In genomic region chr4:139693315-139693714, GRCm38 (mm10) we compare ENCODE assay signal across 32 mouse cellular contexts. TPM values are rescaled to one million over a fixed set of nuclear protein-coding genes. Genes with fewer than 3 reads are reported as not detected.
"Had no signal": no experiment of that assay in that cellular context is flagged by ENCODE, and none has a peak within 500 bp of the region (broad histone marks: within the 10 kb centered on the region; RNA-seq: fewer than 3 reads in every experiment).

No protein-coding gene starts in this region.

- H3K4me1 ChIP-seq: heart, embryonic 12.5 days; intestine, embryonic 15.5 days; liver, embryonic 13.5 days; liver, embryonic 15.5 days had no signal

- H3K36me3 ChIP-seq: heart, embryonic 10.5 days; heart, embryonic 12.5 days; hindbrain, embryonic 10.5 days; hindbrain, embryonic 12.5 days; intestine, embryonic 15.5 days; limb, embryonic 12.5 days; limb, embryonic 15.5 days; liver, embryonic 13.5 days; liver, embryonic 15.5 days had no signal

- H3K9me3 ChIP-seq: heart, embryonic 10.5 days; heart, embryonic 12.5 days; hindbrain, embryonic 10.5 days; hindbrain, embryonic 12.5 days; intestine, embryonic 15.5 days; limb, embryonic 12.5 days; limb, embryonic 15.5 days; liver, embryonic 13.5 days; liver, embryonic 15.5 days had no signal

- H3K4me3 ChIP-seq: gastrocnemius, adult 2 months; heart, embryonic 10.5 days; heart, embryonic 12.5 days; hindbrain, embryonic 10.5 days; hindbrain, embryonic 12.5 days; intestine, embryonic 15.5 days; layer of hippocampus, adult 2 months; limb, embryonic 12.5 days; limb, embryonic 15.5 days; liver, embryonic 13.5 days; liver, embryonic 15.5 days had no signal

- H3K27me3 ChIP-seq: liver, embryonic 13.5 days had no signal

- H3K4me2 ChIP-seq: heart, embryonic 12.5 days; hindbrain, embryonic 12.5 days; hindbrain, embryonic 14.5 days; intestine, embryonic 15.5 days; limb, embryonic 12.5 days; limb, embryonic 15.5 days; liver, embryonic 11.5 days; liver, embryonic 13.5 days; liver, embryonic 15.5 days had no signal

- H3K27ac ChIP-seq: gastrocnemius, adult 2 months; heart, embryonic 10.5 days; hindbrain, embryonic 10.5 days; hindbrain, embryonic 12.5 days; hindbrain, embryonic 14.5 days; intestine, embryonic 15.5 days; layer of hippocampus, adult 2 months; limb, embryonic 12.5 days; limb, embryonic 15.5 days; liver, embryonic 13.5 days; liver, embryonic 15.5 days had no signal

- ATAC-seq: hindbrain, embryonic 16.5 days; inflammation-experienced regulatory T-cells, adult 6 months; intestine, embryonic 15.5 days; intestine, postnatal 0 days had no signal

- H3K9ac ChIP-seq: heart, embryonic 12.5 days; hindbrain, embryonic 12.5 days; hindbrain, embryonic 14.5 days; intestine, embryonic 15.5 days; limb, embryonic 12.5 days; limb, embryonic 15.5 days; liver, embryonic 13.5 days; liver, embryonic 15.5 days had no signal

- DNase-seq: gastrocnemius, adult 2 months; gastrocnemius, postnatal 10 days; gastrocnemius, postnatal 25 days; heart, adult 18-20 months; heart, postnatal 10 days; heart, postnatal 4 days; kidney, adult 18-20 months; kidney, adult 8-10 months; kidney, postnatal 10 days; kidney, postnatal 25 days; kidney, postnatal 4 days; layer of hippocampus, postnatal 36 days; left cerebral cortex, postnatal 4 days; liver, embryonic 13.5 days had no signal

RNA-seq across cellular contexts. Expression of gene Tas1r2, which starts 40.0 kb away (rescaled TPM):
- polyA plus RNA-seq: heart, embryonic 10.5 days; heart, embryonic 14.5 days; heart, embryonic 16.5 days; hindbrain, embryonic 10.5 days; hindbrain, embryonic 12.5 days; hindbrain, embryonic 14.5 days; hindbrain, embryonic 16.5 days; inflammation-experienced regulatory T-cells, adult 6 months; intestine, embryonic 15.5 days; intestine, postnatal 0 days; kidney, embryonic 14.5 days; kidney, embryonic 16.5 days; limb, embryonic 12.5 days; liver, embryonic 11.5 days; liver, embryonic 13.5 days; liver, embryonic 15.5 days had no signal
